Mouse (Mus musculus) Patski (cell line): Measurements from ENCODE around the gene Rhoh. TPM values are rescaled to one million over a fixed set of nuclear protein-coding genes. Genes with fewer than 3 reads are reported as not detected.

Experiments used
- ATAC-seq: fragments of 100-300 bp; one replicate; pipeline ENCODE4 v1.8.0; 2021
- CTCF ChIA-PET: fragments of 350-600 bp; sonication (Branson Sonifier 250); formaldehyde crosslinking; loops from one replicate; lab custom pipeline; 2022; ENCODE audit warnings: inconsistent platforms; lab: Charles Lee
- POLR2A ChIA-PET: fragments of 350-600 bp; sonication (Branson Sonifier 250); formaldehyde crosslinking; loops from one replicate; lab custom pipeline; 2022; ENCODE audit warnings: antibody characterized with exemption, inconsistent platforms; lab: Charles Lee
- DNase-seq: peaks from one replicate; pipeline ENCODE4 v3.0.0-alpha.2; 2011; ENCODE audit warnings: low read depth, low spot score
- H3K27me3 ChIP-seq: fragments of 371-371 bp; one replicate; pipeline ENCODE4 v1.5.1; 2021
- CTCF ChIP-seq: fragments of 100-300 bp; IDR thresholded peaks from one replicate; pipeline ENCODE4 v1.5.1; 2021
- in situ Hi-C: fragments of 300-500 bp; cut with MboI; formaldehyde crosslinking; loops from 3 replicates; pipeline ENCODE4 v1.11.1; 2018; ENCODE audit warnings: low pct_unique_long_range_greater_than_20kb, mixed read lengths
- polyA plus RNA-seq: library from polyadenylated mRNA; unstranded; gene quantifications from one replicate; pipeline ENCODE4 v1.2.3, GENCODE M21; 2021

Rhoh gene
- polyA plus RNA-seq, 1 experiment from 2014 or later, result 0.04 TPM

- ATAC-seq (no peak), DNase-seq (no peak)
- in situ Hi-C loops, result no loop called here
- POLR2A ChIA-PET, result interaction anchor here (0.6 kb wide), 1 partner anchor 11 kb away, joined by 3 read pairs; no protein-coding TSS in a partner anchor
- TF ChIP-seq CTCF, result no peak
- CTCF ChIA-PET, result no interaction called here
- no peaks in the 10 kb centered on the region for H3K27me3 ChIP-seq
These were observed 2.7 kb upstream of the Rhoh start for GRCm38 (mm10) chr5:65858355-65858754.

GRCm38 (mm10) chr5:65858898-65859297 lies 2.1 kb upstream of the Rhoh start:
- ChIA-PET CTCF (no interaction called here), POLR2A (interaction anchor here (0.6 kb wide), 1 partner anchor 11 kb away, joined by 3 read pairs; no protein-coding TSS in a partner anchor)
- ATAC-seq (no peak), DNase-seq (no peak)
- no peak for TF ChIP-seq CTCF
- in situ Hi-C loops, result no loop called here
- no peaks in the 10 kb centered on the region for H3K27me3 ChIP-seq

GRCm38 (mm10) chr5:65859396-65859795 lies 1.6 kb upstream of the Rhoh start:
- no peaks in the 10 kb centered on the region for H3K27me3 ChIP-seq
- DNase-seq (no peak), ATAC-seq (no peak)
- TF ChIP-seq CTCF, result no peak
- in situ Hi-C loops, result no loop called here
- CTCF ChIA-PET, result interaction anchor here (0.9 kb wide), 1 partner anchor 10 kb away, joined by 3 read pairs; no protein-coding TSS in a partner anchor
- POLR2A ChIA-PET, result interaction anchor here (0.6 kb wide), 1 partner anchor 223 kb away, joined by 5 read pairs; no protein-coding TSS in a partner anchor

GRCm38 (mm10) chr5:65860281-65861000 lies 572 bp upstream of the Rhoh start:
- ChIA-PET CTCF (interaction anchor here (0.9 kb wide), 1 partner anchor 11 kb away, joined by 3 read pairs; no protein-coding TSS in a partner anchor), POLR2A (interaction anchor here (0.6 kb wide), 1 partner anchor 222 kb away, joined by 5 read pairs; no protein-coding TSS in a partner anchor)
- DNase-seq (no peak), ATAC-seq (no peak)
- TF ChIP-seq CTCF, result no peak
- H3K27me3 ChIP-seq, result no peaks in the 10 kb centered on the region
- in situ Hi-C loops, result no loop called here

GRCm38 (mm10) chr5:65862217-65862927 lies 1.4 kb downstream of the Rhoh start:
- ChIA-PET POLR2A (interaction anchor here (0.6 to 0.7 kb wide), 2 partner anchors 27 to 68 kb away, joined by 3 read pairs; no protein-coding TSS in a partner anchor), CTCF (no interaction called here)
- no peak for DNase-seq
- ATAC-seq, result no peak
- TF ChIP-seq CTCF, result no peak
- no peaks in the 10 kb centered on the region for H3K27me3 ChIP-seq
- in situ Hi-C loops, result no loop called here

GRCm38 (mm10) chr5:65863349-65863749 lies 2.3 kb downstream of the Rhoh start:
- no peaks in the 10 kb centered on the region for H3K27me3 ChIP-seq
- ATAC-seq, result no peak
- POLR2A ChIA-PET, result no interaction called here
- DNase-seq, result no peak
- CTCF ChIA-PET, result no interaction called here
- in situ Hi-C loops, result no loop called here
- no peak for TF ChIP-seq CTCF

GRCm38 (mm10) chr5:65864486-65864885 lies 3.5 kb downstream of the Rhoh start:
- in situ Hi-C loops, result no loop called here
- ChIA-PET POLR2A (no interaction called here), CTCF (no interaction called here)
- DNase-seq (no peak), ATAC-seq (no peak)
- H3K27me3 ChIP-seq, result no peaks in the 10 kb centered on the region
- TF ChIP-seq CTCF, result no peak

- H3K27me3 ChIP-seq, result no peaks in the 10 kb centered on the region
- ChIA-PET CTCF (interaction anchor here (2.0 kb wide), 1 partner anchor 15 kb away, joined by 4 read pairs; no protein-coding TSS in a partner anchor), POLR2A (no interaction called here)
- TF ChIP-seq CTCF, result no peak
- DNase-seq, result no peak
- no peak for ATAC-seq
- in situ Hi-C loops, result no loop called here
These were observed 3.9 kb downstream of the Rhoh start for GRCm38 (mm10) chr5:65864946-65865345.

- no peak for TF ChIP-seq CTCF
- ChIA-PET POLR2A (no interaction called here), CTCF (interaction anchor here (1.6 to 2.0 kb wide), 2 partner anchors 11 to 16 kb away, joined by 4 read pairs; no protein-coding TSS in a partner anchor)
- ATAC-seq (no peak), DNase-seq (no peak)
- in situ Hi-C loops, result no loop called here
- no peaks in the 10 kb centered on the region for H3K27me3 ChIP-seq
These were observed 5.6 kb downstream of the Rhoh start for GRCm38 (mm10) chr5:65866591-65866990.

GRCm38 (mm10) chr5:65867380-65868116 lies 6.5 kb downstream of the Rhoh start:
- TF ChIP-seq CTCF, result no peak
- in situ Hi-C loops, result no loop called here
- POLR2A ChIA-PET, result no interaction called here
- CTCF ChIA-PET, result interaction anchor here (1.6 kb wide), 2 partner anchors 12 to 36 kb away, joined by 4 read pairs; no protein-coding TSS in a partner anchor
- H3K27me3 ChIP-seq, result no peaks in the 10 kb centered on the region
- DNase-seq, result no peak
- no peak for ATAC-seq
